Mouse (Mus musculus) urinary bladder, postnatal 36 days (tissue): Measurements from ENCODE around the gene Sox1.

ENCODE experiments used
- DNase-seq, 2 experiments: peaks; one replicate each; pipeline ENCODE4 v3.0.0; 2022; ENCODE audit warnings: low spot score in 2 of 2, mixed read lengths in 1 of 2

The Sox1 gene

DNA sequence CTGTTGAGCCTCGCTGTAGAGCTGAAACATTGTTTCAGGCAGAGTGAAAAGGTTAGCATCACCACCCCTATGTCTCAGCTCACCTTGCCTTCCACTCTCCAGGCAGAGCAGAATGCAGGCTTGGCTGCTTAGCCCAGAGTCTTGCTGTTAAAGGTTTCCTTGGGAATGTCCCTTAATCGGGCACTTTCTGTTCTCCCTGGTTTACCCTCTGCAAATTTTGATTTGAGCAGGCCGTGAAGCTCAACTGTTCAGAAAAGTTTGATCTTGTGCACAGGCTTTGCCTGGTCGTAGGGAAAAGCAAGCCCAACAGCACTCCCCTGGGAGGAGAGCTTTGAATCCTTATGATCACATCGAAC is 6.0 kb upstream of the Sox1 start:
- DNase-seq, result no peak

DNA sequence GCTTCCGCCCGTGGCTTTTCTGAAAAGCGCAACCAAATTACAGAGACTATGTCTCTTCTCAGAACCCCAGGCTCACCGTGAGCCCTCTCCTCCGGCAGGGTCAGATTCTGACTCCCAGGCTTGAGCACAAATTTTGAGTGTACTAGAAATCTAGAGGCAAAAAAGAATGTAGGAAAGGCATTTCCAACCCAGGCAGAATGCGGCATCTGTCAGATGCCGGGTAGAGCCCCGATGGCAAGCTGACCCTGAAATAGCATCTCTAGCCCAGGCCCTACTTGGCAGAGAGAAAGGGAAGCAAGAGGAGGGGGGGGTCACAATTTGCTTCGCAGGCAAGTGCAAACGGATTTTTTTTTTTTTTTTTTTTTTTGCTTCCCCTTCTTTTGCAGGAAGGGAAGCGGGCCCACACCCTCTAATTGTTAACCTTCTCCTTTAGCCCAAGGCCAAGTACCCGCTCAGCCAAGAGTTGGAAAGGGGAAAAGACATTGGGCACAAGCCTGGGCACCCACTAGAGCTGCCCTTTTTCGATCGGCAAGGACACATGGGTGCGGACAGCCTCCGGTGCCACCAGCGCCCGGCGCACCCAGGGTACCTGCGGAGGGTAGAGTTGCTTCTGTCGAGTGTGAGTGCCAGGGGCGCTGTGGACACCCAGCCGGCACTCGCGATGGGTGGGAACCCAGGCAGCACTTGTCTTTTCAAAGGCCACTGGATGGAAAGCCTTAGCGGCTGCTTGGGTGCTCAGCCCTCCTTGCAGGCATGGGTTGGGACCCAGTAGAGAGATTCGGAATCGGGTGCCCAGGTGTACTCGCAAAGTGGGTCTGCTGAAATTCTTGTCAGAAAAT is 5.1 kb upstream of the Sox1 start:
- no peak for DNase-seq

DNA sequence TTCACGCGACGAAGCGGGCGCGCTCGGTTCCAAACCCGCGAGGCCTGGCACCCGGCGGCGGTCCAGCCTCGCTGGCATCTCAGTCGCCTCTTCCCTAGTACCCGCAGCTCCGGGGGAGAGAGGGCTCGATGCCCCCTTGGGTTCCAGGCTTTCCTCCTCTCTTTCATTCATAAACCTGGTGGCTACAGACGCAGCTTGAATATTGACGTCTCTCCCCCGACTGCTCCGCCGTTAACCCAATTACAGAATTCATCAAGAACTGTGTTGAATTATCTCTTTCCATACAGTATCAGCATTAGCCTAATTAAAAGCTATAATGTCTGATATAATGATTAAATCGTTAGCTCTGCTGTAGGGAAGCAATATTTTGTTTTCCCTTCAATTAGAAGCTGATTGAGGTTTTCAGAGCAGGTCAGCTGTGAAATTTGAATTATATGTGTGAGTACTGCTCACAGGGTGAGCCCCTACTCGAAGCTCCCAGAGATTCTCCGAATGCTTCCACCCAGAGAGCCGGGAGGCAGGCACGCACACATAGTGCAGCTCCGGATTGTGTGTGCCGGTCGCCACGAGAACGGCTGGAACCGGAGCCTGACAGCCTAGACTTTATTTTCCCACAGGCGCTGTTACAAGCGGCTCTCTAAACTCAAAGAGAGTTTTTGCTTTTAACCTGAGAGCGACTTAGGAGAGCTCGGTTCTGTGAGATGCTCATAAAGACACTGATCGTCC is 4.3 kb upstream of the Sox1 start:
- no peak for DNase-seq

GRCm38 (mm10) chr8:12391366-12392250 is 3.5 kb upstream of the Sox1 start:
- no peak for DNase-seq

DNA sequence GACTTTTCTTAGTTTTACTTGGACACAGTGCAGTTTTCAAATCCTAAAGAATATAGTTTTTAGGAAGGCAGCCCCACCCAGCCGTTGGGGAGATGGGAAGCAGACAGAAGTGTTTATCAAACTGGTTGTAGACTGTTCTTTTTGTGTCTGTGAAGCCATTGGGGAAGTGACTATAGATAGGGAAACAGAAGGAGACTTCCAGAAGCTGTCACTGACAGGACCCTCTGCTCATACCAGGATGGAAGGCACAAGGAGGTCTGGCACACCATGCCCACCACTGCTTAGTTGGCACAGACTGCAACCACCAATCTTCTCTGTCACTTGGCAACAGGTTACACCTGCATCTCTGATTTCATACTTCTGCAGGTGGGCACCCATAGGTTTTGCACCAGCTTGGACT is 2.3 kb upstream of the Sox1 start:
- no peak for DNase-seq

DNA sequence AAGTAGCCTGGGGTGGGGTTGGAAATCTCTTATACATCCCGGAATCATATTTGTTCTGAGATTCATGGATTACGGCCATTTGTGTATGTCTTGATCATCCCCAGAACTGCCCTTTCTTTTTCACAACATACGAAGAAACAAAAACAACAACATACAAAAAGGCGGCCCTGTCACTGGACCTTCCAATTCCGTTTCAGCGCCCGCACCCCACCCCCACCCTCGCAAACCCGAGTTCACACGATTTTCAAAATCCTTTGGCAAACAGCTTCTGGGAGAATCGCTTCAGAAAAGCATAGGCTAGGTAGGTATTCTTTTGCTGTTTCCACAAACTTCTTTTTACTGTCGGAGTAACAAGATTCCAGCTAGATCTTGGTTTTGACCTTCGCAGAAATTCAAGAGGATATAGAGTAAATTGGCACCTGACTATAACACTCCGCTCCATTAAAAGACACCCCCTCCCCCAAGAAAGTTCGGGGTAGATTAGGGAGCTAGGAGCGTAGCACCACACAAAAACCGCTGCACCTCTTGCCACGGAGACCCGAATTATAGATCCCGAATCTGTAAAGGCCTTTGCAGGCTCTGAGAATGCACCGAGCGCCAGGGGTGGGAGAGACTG is 602 bp upstream of the Sox1 start:
- no peak for DNase-seq

DNA sequence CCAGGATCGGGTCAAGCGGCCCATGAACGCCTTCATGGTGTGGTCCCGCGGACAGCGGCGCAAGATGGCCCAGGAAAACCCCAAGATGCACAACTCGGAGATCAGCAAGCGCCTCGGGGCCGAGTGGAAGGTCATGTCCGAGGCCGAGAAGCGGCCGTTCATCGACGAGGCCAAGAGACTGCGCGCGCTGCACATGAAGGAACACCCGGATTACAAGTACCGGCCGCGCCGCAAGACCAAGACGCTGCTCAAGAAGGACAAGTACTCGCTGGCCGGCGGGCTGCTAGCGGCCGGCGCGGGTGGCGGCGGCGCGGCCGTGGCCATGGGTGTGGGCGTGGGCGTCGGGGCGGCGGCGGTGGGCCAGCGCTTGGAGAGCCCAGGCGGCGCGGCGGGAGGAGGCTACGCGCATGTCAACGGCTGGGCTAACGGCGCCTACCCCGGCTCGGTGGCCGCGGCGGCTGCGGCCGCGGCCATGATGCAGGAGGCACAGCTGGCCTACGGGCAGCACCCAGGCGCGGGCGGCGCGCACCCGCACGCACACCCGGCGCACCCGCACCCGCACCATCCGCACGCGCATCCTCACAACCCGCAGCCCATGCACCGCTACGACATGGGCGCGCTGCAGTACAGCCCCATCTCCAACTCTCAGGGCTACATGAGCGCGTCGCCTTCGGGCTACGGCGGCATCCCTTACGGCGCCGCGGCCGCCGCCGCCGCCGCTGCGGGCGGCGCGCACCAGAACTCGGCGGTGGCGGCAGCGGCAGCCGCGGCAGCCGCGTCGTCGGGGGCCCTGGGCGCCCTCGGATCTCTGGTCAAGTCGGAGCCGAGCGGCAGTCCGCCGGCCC is 1.6 kb downstream of the Sox1 start:
- DNase-seq, result no peak

DNA sequence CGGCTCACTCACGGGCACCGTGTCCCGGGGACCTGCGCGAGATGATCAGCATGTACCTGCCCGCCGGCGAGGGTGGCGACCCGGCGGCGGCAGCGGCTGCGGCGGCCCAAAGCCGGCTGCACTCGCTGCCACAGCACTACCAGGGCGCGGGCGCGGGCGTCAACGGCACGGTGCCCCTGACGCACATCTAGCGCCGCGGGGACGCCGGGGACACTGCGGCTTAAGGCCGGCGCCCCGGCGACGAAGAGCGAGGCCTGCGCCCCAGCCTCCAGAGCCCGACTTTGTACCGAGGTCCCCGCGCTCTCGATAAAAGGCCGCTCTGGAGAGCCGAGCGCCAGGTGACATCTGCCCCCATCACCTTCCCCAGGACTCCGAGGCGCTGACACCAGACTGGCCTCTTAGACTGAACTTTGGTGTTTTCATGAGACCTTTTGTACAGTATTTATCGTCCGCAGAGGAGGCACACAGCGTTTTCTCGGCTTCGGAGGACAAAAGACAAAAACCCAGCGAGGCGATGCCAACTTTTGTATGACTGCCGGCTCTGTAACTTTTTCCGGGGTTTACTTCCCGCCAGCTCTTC is 2.3 kb downstream of the Sox1 start:
- no peak for DNase-seq

DNA sequence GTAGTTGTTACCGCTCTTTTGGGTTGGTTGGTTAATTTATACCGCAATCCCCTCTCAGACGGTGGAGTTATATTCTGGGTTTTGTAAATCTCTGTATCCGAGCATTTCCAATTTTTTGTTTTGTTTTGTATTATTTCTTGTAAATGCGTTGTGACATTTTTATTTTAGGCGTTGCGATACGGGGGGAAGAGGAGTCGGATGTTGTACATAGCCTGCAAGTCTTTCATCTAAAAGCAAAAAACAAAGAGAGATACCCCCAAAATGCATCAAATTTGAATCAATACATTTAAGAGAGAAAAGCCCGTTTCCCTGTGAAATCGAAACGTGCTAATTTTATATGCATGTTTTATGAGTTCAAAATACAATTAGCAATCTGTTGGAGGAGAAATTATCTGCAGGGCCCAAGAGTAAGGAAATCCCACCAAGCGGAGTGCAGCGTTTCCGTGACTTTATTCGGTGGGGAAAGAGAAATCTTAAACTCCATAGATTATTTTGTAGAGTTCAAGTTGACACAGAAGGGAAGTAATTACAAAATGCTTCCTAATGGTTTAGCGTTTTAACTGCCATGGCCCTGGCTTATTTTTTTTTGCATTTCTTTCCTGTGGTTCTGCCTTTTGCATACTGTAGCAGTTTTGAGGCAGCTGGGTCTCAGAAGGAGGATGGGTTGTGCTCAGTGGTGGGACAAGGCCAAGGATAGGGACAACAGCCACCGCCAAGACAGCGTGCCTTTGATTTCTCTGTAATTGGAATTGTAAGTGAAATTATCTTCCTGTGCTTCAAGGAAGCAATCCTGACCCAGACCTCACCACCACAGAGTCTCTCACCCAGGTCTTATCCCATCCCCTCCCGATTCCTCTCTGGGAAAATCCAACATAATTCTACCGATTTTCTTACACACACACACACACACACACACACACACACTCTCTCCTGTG is 3.2 kb downstream of the Sox1 start:
- no peak for DNase-seq

GRCm38 (mm10) chr8:12399421-12400205 is 4.5 kb downstream of the Sox1 start:
- no peak for DNase-seq

DNA sequence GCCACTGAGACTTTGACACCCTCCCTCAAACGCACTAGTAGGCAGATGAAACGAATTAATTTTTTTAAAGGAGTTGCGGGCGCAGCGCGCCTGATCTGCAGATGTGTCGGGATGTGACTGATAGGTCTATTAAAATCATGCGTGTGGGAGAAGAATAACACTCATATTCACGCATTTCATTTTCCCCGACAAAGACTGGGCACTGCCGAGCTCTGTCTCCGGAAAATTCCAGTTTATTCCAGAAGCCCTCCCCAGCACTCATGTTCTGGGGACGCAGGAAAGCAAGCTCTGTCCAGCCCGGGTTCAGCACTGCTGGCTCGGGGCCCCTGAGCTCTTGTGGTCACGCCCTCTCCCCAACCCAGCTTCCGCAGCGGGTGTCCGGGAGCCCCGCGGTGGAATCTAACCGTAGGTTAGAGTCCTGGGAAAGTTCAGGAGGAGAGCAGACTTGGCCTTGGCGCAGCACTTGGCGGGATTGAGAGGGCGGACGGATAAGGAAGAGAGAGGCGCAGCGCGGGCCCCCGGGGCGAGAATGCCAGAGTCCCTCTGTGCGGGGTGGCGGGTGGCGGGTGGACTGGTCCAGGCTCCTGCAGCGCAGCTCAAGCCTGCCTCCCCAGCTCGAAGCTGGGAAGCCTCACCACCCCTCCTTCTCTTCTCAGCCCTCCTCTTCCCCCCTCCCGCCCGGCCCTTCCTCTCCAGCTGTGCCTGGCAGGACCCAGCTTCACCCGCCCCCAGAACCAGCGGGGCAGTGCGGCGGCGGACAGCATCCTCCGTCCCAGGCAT is 5.7 kb downstream of the Sox1 start:
- DNase-seq, result no peak

DNA sequence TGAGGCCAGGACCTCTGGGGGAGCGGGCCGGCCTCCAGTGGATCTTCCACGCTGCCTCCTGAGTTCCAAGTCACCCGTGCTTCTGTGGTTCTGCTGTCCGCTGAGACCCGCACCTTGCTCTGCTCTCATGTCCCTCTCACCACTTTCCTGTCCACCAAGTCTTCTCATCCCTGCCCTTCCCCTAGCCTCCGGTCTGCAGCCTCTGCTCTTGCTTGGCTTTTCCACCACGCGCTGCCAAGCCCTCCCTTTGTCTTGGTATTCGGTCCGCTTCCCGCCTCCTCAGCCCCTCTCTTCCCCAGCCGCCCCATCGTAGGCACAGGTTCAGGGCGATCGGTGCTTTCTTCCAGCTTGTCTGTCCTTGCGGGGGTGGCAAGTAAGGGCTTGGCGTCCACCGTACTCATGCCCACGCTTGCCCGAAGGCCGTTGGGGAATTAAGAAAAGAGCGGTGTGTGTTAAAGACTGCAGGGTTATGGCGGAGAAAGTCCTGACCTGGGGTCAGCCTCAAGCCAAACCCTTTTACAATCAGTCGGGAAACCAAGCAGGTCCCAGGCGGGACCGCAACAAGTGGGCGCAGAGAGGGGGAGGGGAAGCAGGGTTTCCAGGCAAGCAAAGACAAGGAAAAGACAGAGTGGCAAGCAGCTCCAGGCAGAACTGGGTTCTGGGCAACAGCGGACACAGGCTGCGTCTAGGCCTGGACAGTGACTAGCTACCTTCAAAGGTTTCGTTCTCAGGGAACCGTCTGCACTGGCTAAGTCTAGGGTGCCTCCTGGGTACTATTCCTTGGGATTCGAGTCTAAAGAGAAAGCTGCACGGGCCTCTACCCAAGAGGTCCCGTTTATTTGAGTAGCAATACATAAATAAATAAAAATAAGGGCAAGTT is 6.5 kb downstream of the Sox1 start:
- DNase-seq, result no peak

GRCm38 (mm10) chr8:12402709-12403108 is 7.6 kb downstream of the Sox1 start:
- no peak for DNase-seq

- no peak for DNase-seq
These were observed 12.9 kb downstream of the Sox1 start for GRCm38 (mm10) chr8:12408020-12408419.

DNA sequence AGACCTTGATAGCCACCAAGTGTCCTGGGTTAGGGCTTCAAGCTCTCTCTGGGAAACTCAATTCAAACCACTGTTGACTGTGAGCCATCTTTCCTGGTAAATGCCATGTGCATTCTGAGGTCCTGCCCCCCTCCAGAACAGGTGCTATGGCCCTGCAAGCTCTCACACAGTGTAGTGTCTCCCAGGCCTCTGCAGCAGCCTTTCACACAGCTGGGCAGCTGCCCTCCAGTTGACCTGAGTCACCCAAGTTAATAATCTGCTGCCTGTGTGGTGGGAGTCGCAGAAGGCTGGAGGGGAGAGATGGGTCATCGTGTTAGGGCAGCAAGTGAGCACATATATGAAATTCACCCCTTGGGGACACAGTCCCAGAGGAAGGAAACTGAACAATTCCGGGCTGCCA is 14.9 kb downstream of the Sox1 start:
- DNase-seq, result no peak

- no peak for DNase-seq
These were observed 22.0 kb downstream of the Sox1 start for GRCm38 (mm10) chr8:12417056-12417455.

GRCm38 (mm10) chr8:12420537-12420936 is 25.4 kb downstream of the Sox1 start:
- DNase-seq, result no peak
